Mouse (Mus musculus) CD8-positive naive resting alpha-beta T cell, adult 2 months (primary cell): ENCODE data around the gene Il1rn.

Experiments used
- DNase-seq, 2 experiments: peaks; one replicate each; pipeline ENCODE4 v3.0.0; 2022; ENCODE audit warnings: low read depth in 2 of 2, low spot score in 2 of 2

Il1rn gene

GRCm38 (mm10) chr2:24378747-24379450, 42.2 kb downstream of the Il1rn start:
- DNase-seq: no peak

- no peak for DNase-seq
These were observed 46.0 kb downstream of the Il1rn start for GRCm38 (mm10) chr2:24382456-24383230.

GRCm38 (mm10) chr2:24383636-24384035, 47.0 kb downstream of the Il1rn start:
- no peak for DNase-seq

- DNase-seq: no peak
These were observed 47.7 kb downstream of the Il1rn start for GRCm38 (mm10) chr2:24384393-24384792.

- peak; percentile 80 to 89 for DNase-seq
These were observed 48.7 kb downstream of the Il1rn start for GRCm38 (mm10) chr2:24385111-24385961.

- peak; percentile 83 to 86 for DNase-seq
These were observed 49.7 kb downstream of the Il1rn start for GRCm38 (mm10) chr2:24386158-24386963.

- no peak for DNase-seq
These were observed 50.3 kb downstream of the Il1rn start for GRCm38 (mm10) chr2:24386964-24387320.

- no peak for DNase-seq
These were observed 51.0 kb downstream of the Il1rn start for GRCm38 (mm10) chr2:24387361-24388283.

- DNase-seq: no peak
These were observed 56.6 kb downstream of the Il1rn start for GRCm38 (mm10) chr2:24393251-24393650.

GRCm38 (mm10) chr2:24397115-24397514, 60.5 kb downstream of the Il1rn start:
- no peak for DNase-seq

GRCm38 (mm10) chr2:24400711-24401110, 64.1 kb downstream of the Il1rn start:
- DNase-seq: no peak
